Mouse (Mus musculus): ENCODE data around the gene Thg1l. TPM values are rescaled to one million over a fixed set of nuclear protein-coding genes. Genes with fewer than 3 reads are reported as not detected.
A peak's percentile ranks its signal among the peaks of the same experiment; 100 is the strongest.

The Thg1l gene
- polyA plus RNA-seq, 1 experiment = 4.4 TPM

GRCm38 (mm10) chr11:45974466-45974865 lies 19.2 kb upstream of the Thg1l start:
- no peak for DNase-seq (ENCODE audit: low read depth in 1 of 2, low spot score in 2 of 2)
- TF ChIP-seq CTCF (IDR thresholded peaks at IDR 0.05; ENCODE audit: extremely low read depth, insufficient read depth, insufficient read length, insufficient replicate concordance) (no peak), POLR2A (IDR thresholded peaks at IDR 0.05; ENCODE audit: low read depth, low read length) (no peak)
- Histone ChIP-seq H3K36me3 (ENCODE audit: control insufficient read depth, insufficient read depth, low read length) (no peaks in the 10 kb centered on the region), H3K27me3 (ENCODE audit: control insufficient read depth, insufficient read depth, low read length) (no peaks in the 10 kb centered on the region; the same call in 1 of the 2 replicates), H3K4me1 (ENCODE audit: control insufficient read depth, insufficient read depth, insufficient read length) (no peaks in the 10 kb centered on the region), H3K27ac (ENCODE audit: insufficient read depth, low read length) (no peak overlapping the region), H3K4me3 (ENCODE audit: extremely low read depth, insufficient read depth, insufficient read length) (no peak overlapping the region)
- WGBS = 90% methylated on average over 8 of the region's 8 CpGs

GRCm38 (mm10) chr11:45973635-45974034 lies 18.3 kb upstream of the Thg1l start:
- no peak for DNase-seq (ENCODE audit: low read depth in 1 of 2, low spot score in 2 of 2)
- 71% methylated on average over 5 of the region's 5 CpGs for WGBS
- TF ChIP-seq POLR2A (IDR thresholded peaks at IDR 0.05; ENCODE audit: low read depth, low read length) = no peak
- no peak for TF ChIP-seq CTCF (IDR thresholded peaks at IDR 0.05; ENCODE audit: extremely low read depth, insufficient read depth, insufficient read length, insufficient replicate concordance)
- H3K27ac ChIP-seq (ENCODE audit: insufficient read depth, low read length) = no peak overlapping the region
- H3K4me1 ChIP-seq (ENCODE audit: control insufficient read depth, insufficient read depth, insufficient read length) = no peaks in the 10 kb centered on the region
- no peaks in the 10 kb centered on the region; the same call in 1 of the 2 replicates for H3K27me3 ChIP-seq (ENCODE audit: control insufficient read depth, insufficient read depth, low read length)
- no peak overlapping the region for H3K4me3 ChIP-seq (ENCODE audit: extremely low read depth, insufficient read depth, insufficient read length)
- no peaks in the 10 kb centered on the region for H3K36me3 ChIP-seq (ENCODE audit: control insufficient read depth, insufficient read depth, low read length)

GRCm38 (mm10) chr11:45968466-45968865 lies 13.2 kb upstream of the Thg1l start:
- WGBS = 86% methylated on average over 3 of the region's 3 CpGs
- H3K4me3 ChIP-seq (ENCODE audit: extremely low read depth, insufficient read depth, insufficient read length) = no peak overlapping the region
- no peak for DNase-seq (ENCODE audit: low read depth in 1 of 2, low spot score in 2 of 2)
- H3K4me1 ChIP-seq (ENCODE audit: control insufficient read depth, insufficient read depth, insufficient read length) = no peaks in the 10 kb centered on the region
- H3K27me3 ChIP-seq (ENCODE audit: control insufficient read depth, insufficient read depth, low read length) = no peaks in the 10 kb centered on the region
- H3K27ac ChIP-seq (ENCODE audit: insufficient read depth, low read length) = no peak overlapping the region
- H3K36me3 ChIP-seq (ENCODE audit: control insufficient read depth, insufficient read depth, low read length) = no peaks in the 10 kb centered on the region
- no peak for TF ChIP-seq CTCF (IDR thresholded peaks at IDR 0.05; ENCODE audit: extremely low read depth, insufficient read depth, insufficient read length, insufficient replicate concordance)
- no peak for TF ChIP-seq POLR2A (IDR thresholded peaks at IDR 0.05; ENCODE audit: low read depth, low read length)

- no peak overlapping the region for H3K4me3 ChIP-seq (ENCODE audit: extremely low read depth, insufficient read depth, insufficient read length)
- H3K27me3 ChIP-seq (ENCODE audit: control insufficient read depth, insufficient read depth, low read length) = no peaks in the 10 kb centered on the region
- WGBS = 71% methylated on average over 4 of the region's 4 CpGs
- TF ChIP-seq POLR2A (IDR thresholded peaks at IDR 0.05; ENCODE audit: low read depth, low read length) = no peak
- no peak for TF ChIP-seq CTCF (IDR thresholded peaks at IDR 0.05; ENCODE audit: extremely low read depth, insufficient read depth, insufficient read length, insufficient replicate concordance)
- H3K27ac ChIP-seq (ENCODE audit: insufficient read depth, low read length) = no peak overlapping the region
- no peak for DNase-seq (ENCODE audit: low read depth in 1 of 2, low spot score in 2 of 2)
- H3K36me3 ChIP-seq (ENCODE audit: control insufficient read depth, insufficient read depth, low read length) = no peaks in the 10 kb centered on the region
- H3K4me1 ChIP-seq (ENCODE audit: control insufficient read depth, insufficient read depth, insufficient read length) = no peaks in the 10 kb centered on the region
Measured at GRCm38 (mm10) chr11:45966896-45967295, 11.6 kb upstream of the Thg1l start.

- DNase-seq (ENCODE audit: low read depth in 1 of 2, low spot score in 2 of 2) = peak in 1 of 2 experiments; percentile 17
- Histone ChIP-seq H3K27me3 (ENCODE audit: control insufficient read depth, insufficient read depth, low read length) (no peaks in the 10 kb centered on the region), H3K27ac (ENCODE audit: insufficient read depth, low read length) (no peak overlapping the region), H3K4me1 (ENCODE audit: control insufficient read depth, insufficient read depth, insufficient read length) (no peaks in the 10 kb centered on the region), H3K36me3 (ENCODE audit: control insufficient read depth, insufficient read depth, low read length) (no peaks in the 10 kb centered on the region), H3K4me3 (ENCODE audit: extremely low read depth, insufficient read depth, insufficient read length) (no peak overlapping the region)
- no peak for TF ChIP-seq POLR2A (IDR thresholded peaks at IDR 0.05; ENCODE audit: low read depth, low read length)
- TF ChIP-seq CTCF (IDR thresholded peaks at IDR 0.05; ENCODE audit: extremely low read depth, insufficient read depth, insufficient read length, insufficient replicate concordance) = no peak
- WGBS = 81% methylated on average over 5 of the region's 5 CpGs
Measured at GRCm38 (mm10) chr11:45960003-45960402, 4.7 kb upstream of the Thg1l start.

GRCm38 (mm10) chr11:45959598-45959997 lies 4.3 kb upstream of the Thg1l start:
- no peak overlapping the region for H3K27ac ChIP-seq (ENCODE audit: insufficient read depth, low read length)
- WGBS = 72% methylated on average over 3 of the region's 3 CpGs
- no peak for TF ChIP-seq POLR2A (IDR thresholded peaks at IDR 0.05; ENCODE audit: low read depth, low read length)
- no peak for TF ChIP-seq CTCF (IDR thresholded peaks at IDR 0.05; ENCODE audit: extremely low read depth, insufficient read depth, insufficient read length, insufficient replicate concordance)
- no peaks in the 10 kb centered on the region for H3K4me1 ChIP-seq (ENCODE audit: control insufficient read depth, insufficient read depth, insufficient read length)
- H3K4me3 ChIP-seq (ENCODE audit: extremely low read depth, insufficient read depth, insufficient read length) = no peak overlapping the region
- DNase-seq (ENCODE audit: low read depth in 1 of 2, low spot score in 2 of 2) = peak; percentile 23 to 34
- no peaks in the 10 kb centered on the region for H3K27me3 ChIP-seq (ENCODE audit: control insufficient read depth, insufficient read depth, low read length)
- H3K36me3 ChIP-seq (ENCODE audit: control insufficient read depth, insufficient read depth, low read length) = no peaks in the 10 kb centered on the region

- no peak overlapping the region for H3K4me3 ChIP-seq (ENCODE audit: extremely low read depth, insufficient read depth, insufficient read length)
- no peaks in the 10 kb centered on the region for H3K27me3 ChIP-seq (ENCODE audit: control insufficient read depth, insufficient read depth, low read length)
- peaks cover 16% of the 10 kb centered on the region for H3K36me3 ChIP-seq (ENCODE audit: control insufficient read depth, insufficient read depth, low read length)
- no peak for TF ChIP-seq POLR2A (IDR thresholded peaks at IDR 0.05; ENCODE audit: low read depth, low read length)
- TF ChIP-seq CTCF (IDR thresholded peaks at IDR 0.05; ENCODE audit: extremely low read depth, insufficient read depth, insufficient read length, insufficient replicate concordance) = no peak
- no peaks in the 10 kb centered on the region; the same call in 1 of the 2 replicates for H3K4me1 ChIP-seq (ENCODE audit: control insufficient read depth, insufficient read depth, insufficient read length)
- no peak for DNase-seq (ENCODE audit: low read depth in 1 of 2, low spot score in 2 of 2)
- WGBS = 84% methylated on average over 2 of the region's 2 CpGs
- H3K27ac ChIP-seq (ENCODE audit: insufficient read depth, low read length) = no peak overlapping the region
Measured at GRCm38 (mm10) chr11:45947491-45947890, 7.8 kb downstream of the Thg1l start.

Measured in spleen, adult 2 months (tissue).